27 mouse cellular contexts compared by ENCODE assay signal in the genomic region with DNA sequence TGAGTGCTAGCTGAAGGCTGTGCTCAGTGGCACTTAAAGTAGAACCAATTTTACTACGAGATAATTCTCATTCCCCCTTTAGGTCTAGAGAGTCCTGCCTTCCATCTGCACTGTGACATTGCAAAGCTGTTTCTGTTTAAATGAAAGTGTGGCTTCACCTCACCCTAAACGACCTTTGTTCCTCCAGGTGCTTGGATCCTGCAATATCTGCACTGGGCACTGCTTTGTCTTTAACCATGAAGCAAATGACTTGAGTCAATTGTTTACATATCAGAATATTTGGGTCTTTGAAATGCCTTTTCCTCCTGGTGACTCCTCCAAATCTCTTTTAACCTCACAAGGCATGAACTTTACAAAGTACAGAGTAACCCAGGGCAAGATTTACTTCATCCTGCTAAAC.
DNase-seq lines count a peak whose midpoint lies in the region; ATAC-seq lines count a peak whose summit lies in the region.
"Had no signal": no experiment of that assay in that cellular context is flagged by ENCODE, and none has a peak within 500 bp of the region (broad histone marks: within the 10 kb centered on the region; RNA-seq: fewer than 3 reads in every experiment).

No protein-coding gene starts in this region.

- no peak overlapping the region for H3K4me2 ChIP-seq in heart, embryonic 16.5 days (ENCODE audit: low read depth, low read length)
- H3K4me2 ChIP-seq in liver, embryonic 12.5 days, result peak overlapping the region; percentile 16; the same call in 1 of the 2 replicates
- H3K4me2 ChIP-seq: hindbrain, embryonic 15.5 days; liver, embryonic 13.5 days; midbrain, embryonic 13.5 days; neural tube, embryonic 13.5 days had no signal

- no peaks in the 10 kb centered on the region for H3K9me3 ChIP-seq in heart, embryonic 16.5 days (replicated peaks; ENCODE audit: control insufficient read depth, low read length)
- no peaks in the 10 kb centered on the region for H3K9me3 ChIP-seq in heart, embryonic 10.5 days
- H3K9me3 ChIP-seq in liver, embryonic 12.5 days (replicated peaks), result no peaks in the 10 kb centered on the region
- H3K9me3 ChIP-seq: hindbrain, embryonic 10.5 days; hindbrain, embryonic 15.5 days; liver, embryonic 13.5 days; megakaryocyte, embryonic 14.5 days; midbrain, embryonic 13.5 days; neural tube, embryonic 13.5 days had no signal

- H3K4me3 ChIP-seq in heart, embryonic 16.5 days (ENCODE audit: low read length), result no peak overlapping the region
- no peak overlapping the region for H3K4me3 ChIP-seq in heart, embryonic 10.5 days
- H3K4me3 ChIP-seq in liver, embryonic 12.5 days, result no peak overlapping the region
- H3K4me3 ChIP-seq: erythroblast, embryonic 14.5 days; gastrocnemius, adult 2 months; hindbrain, embryonic 10.5 days; hindbrain, embryonic 15.5 days; liver, embryonic 13.5 days; megakaryocyte, embryonic 14.5 days; midbrain, embryonic 13.5 days; neural tube, embryonic 13.5 days had no signal

- no peak overlapping the region for H3K9ac ChIP-seq in heart, embryonic 16.5 days (ENCODE audit: low read length)
- no peak overlapping the region for H3K9ac ChIP-seq in liver, embryonic 12.5 days
- H3K9ac ChIP-seq: hindbrain, embryonic 15.5 days; liver, embryonic 13.5 days; midbrain, embryonic 13.5 days; neural tube, embryonic 13.5 days had no signal

- DNase-seq in heart, embryonic 10.5 days (ENCODE audit: low spot score), result no peak
- DNase-seq in liver, result no peak
- DNase-seq in layer of hippocampus, postnatal 36 days, result no peak
- no peak for DNase-seq in retina, postnatal 1 day
- DNase-seq: adrenal gland, adult 2 months; adrenal gland, postnatal 36 days; cerebellum, adult 18-20 months; cerebellum, postnatal 10 days; gastrocnemius, adult 2 months; kidney, postnatal 4 days; liver, embryonic 13.5 days; lung, adult 18-20 months; lung, postnatal 4 days; thymus, postnatal 14 days had no signal

- no peaks in the 10 kb centered on the region for H3K36me3 ChIP-seq in heart, embryonic 16.5 days (ENCODE audit: control insufficient read depth, insufficient read depth)
- no peaks in the 10 kb centered on the region for H3K36me3 ChIP-seq in heart, embryonic 10.5 days
- no peaks in the 10 kb centered on the region for H3K36me3 ChIP-seq in liver, embryonic 12.5 days
- H3K36me3 ChIP-seq: hindbrain, embryonic 10.5 days; hindbrain, embryonic 15.5 days; liver, embryonic 13.5 days; midbrain, embryonic 13.5 days; neural tube, embryonic 13.5 days had no signal

- ATAC-seq in heart, embryonic 16.5 days (replicated peaks; ENCODE audit: extremely low read depth, insufficient read depth, low FRiP score), result no peak; the same call in 1 of the 2 replicates
- no peak for ATAC-seq in liver, embryonic 12.5 days
- 0 out of 2 replicates have a peak, but pooled peaks have one; percentile 12 for ATAC-seq in megakaryocyte-erythroid progenitor cell, adult 5-6 weeks (replicated peaks; ENCODE audit: low FRiP score, low TSS enrichment, poor library complexity, severe bottlenecking)
- ATAC-seq: CD4-positive, CD25-positive, alpha-beta regulatory T cell, adult 4 months; forebrain, embryonic 16.5 days; lung, postnatal 0 days; midbrain, embryonic 13.5 days had no signal

- WGBS in heart, embryonic 16.5 days, result 27% methylated on average over 2 of the region's 2 CpGs
- 36% methylated on average over 2 of the region's 2 CpGs for WGBS in heart, embryonic 10.5 days
- 27% methylated on average over 2 of the region's 2 CpGs for WGBS in liver, embryonic 12.5 days (ENCODE audit: insufficient replicate concordance)

- H3K27ac ChIP-seq in heart, embryonic 16.5 days (ENCODE audit: low read length), result peak overlapping the region; percentile 58
- no peak overlapping the region for H3K27ac ChIP-seq in heart, embryonic 10.5 days
- no peak overlapping the region for H3K27ac ChIP-seq in liver, embryonic 12.5 days
- H3K27ac ChIP-seq: gastrocnemius, adult 2 months; hindbrain, embryonic 10.5 days; hindbrain, embryonic 15.5 days; kidney, postnatal 0 days; liver, embryonic 13.5 days; midbrain, embryonic 13.5 days; neural tube, embryonic 13.5 days had no signal

- peaks cover 27% of the 10 kb centered on the region for H3K4me1 ChIP-seq in heart, embryonic 16.5 days (ENCODE audit: control insufficient read depth, insufficient read depth, low read length)
- peaks cover 34% of the 10 kb centered on the region for H3K4me1 ChIP-seq in heart, embryonic 10.5 days
- peaks cover 37% of the 10 kb centered on the region for H3K4me1 ChIP-seq in liver, embryonic 12.5 days
- H3K4me1 ChIP-seq: hindbrain, embryonic 15.5 days; neural tube, embryonic 13.5 days had no signal

- H3K27me3 ChIP-seq in heart, embryonic 16.5 days (ENCODE audit: control insufficient read depth, insufficient read depth, low read length), result no peaks in the 10 kb centered on the region
- no peaks in the 10 kb centered on the region for H3K27me3 ChIP-seq in heart, embryonic 10.5 days (ENCODE audit: insufficient read depth, poor library complexity, severe bottlenecking)
- H3K27me3 ChIP-seq in liver, embryonic 12.5 days (replicated peaks), result no peaks in the 10 kb centered on the region
- H3K27me3 ChIP-seq: hindbrain, embryonic 15.5 days; liver, embryonic 13.5 days; megakaryocyte, embryonic 14.5 days; midbrain, embryonic 13.5 days; neural tube, embryonic 13.5 days had no signal
